Mouse (Mus musculus): ENCODE results near the gene Kcne2. TPM values are rescaled to one million over a fixed set of nuclear protein-coding genes. Genes with fewer than 3 reads are reported as not detected.
A peak's percentile ranks its signal among the peaks of the same experiment; 100 is the strongest.

The Kcne2 gene
- not detected in 2 replicates for polyA plus RNA-seq (2012; rRNA removed)

DNA sequence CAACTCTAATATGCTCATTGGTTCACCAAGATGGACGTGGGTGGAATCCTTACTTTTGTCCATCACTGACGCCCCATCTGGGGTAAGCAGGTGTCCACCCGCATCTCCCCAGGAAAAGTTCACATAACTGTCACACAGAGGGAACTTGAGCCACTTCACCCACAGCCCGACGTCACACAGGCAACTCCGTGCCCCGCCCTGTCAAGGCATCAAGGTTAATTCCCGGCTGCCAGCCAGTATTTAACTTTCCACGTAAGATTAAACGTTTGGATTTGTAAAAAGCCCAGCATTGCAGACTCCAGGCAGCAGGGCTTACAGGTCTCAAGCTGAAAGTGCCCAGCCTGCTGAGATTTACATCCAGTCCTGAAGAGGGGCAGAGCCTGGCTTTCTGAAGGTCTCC is at the start of gene Kcne2:
TSS of gene Kcne2 (plus strand) at position 289 of the 400 bp plus-strand sequence.
- WGBS = 27% methylated on average over 10 of the region's 10 CpGs

DNA sequence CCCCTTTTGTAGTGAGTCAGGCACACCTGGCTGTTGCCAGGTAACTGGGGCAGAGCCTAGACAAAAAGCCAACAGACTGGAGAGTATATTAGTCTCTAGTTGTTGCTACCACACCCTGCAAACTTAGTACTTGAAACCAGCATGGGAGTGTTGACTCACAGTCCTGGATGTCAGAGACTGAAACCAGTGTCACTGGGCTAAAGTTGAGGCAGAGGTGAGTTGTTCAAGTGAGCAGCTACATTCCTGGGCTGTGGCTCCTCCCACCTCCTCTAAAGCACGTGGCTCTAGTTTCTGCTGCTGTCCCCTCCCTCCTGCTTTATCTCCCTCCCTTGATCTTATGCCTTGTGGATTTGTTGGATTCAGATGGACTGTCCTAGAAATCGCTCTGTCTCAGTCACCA is 46.3 kb upstream of the Kcne2 start:
- DNase-seq (ENCODE audit: low read depth, low spot score) = no peak
- WGBS = 35% methylated on average over 2 of the region's 2 CpGs

More for the DNA sequence above, at the start of gene Kcne2:
- DNase-seq (ENCODE audit: low read depth, low spot score) = no peak

- 33% methylated on average over 2 of the region's 2 CpGs for WGBS
- no peak for DNase-seq (ENCODE audit: low read depth, low spot score)
Measured at GRCm38 (mm10) chr16:92246974-92247373, 45.2 kb upstream of the Kcne2 start.

- no peak for DNase-seq (ENCODE audit: low read depth, low spot score)
- WGBS = 64% methylated on average over 11 of the region's 11 CpGs
Measured at GRCm38 (mm10) chr16:92247700-92248099, 44.5 kb upstream of the Kcne2 start.

- DNase-seq (ENCODE audit: low read depth, low spot score) = no peak
- WGBS = 84% methylated on average over 3 of the region's 3 CpGs
Measured at GRCm38 (mm10) chr16:92249681-92250080, 42.5 kb upstream of the Kcne2 start.

- DNase-seq (ENCODE audit: low read depth, low spot score) = no peak
- WGBS = 67% methylated on average over 5 of the region's 5 CpGs
Measured at GRCm38 (mm10) chr16:92250452-92250851, 41.7 kb upstream of the Kcne2 start.

- 86% methylated on average over 3 of the region's 3 CpGs for WGBS
- DNase-seq (ENCODE audit: low read depth, low spot score) = no peak
Measured at GRCm38 (mm10) chr16:92254316-92254715, 37.9 kb upstream of the Kcne2 start.

DNA sequence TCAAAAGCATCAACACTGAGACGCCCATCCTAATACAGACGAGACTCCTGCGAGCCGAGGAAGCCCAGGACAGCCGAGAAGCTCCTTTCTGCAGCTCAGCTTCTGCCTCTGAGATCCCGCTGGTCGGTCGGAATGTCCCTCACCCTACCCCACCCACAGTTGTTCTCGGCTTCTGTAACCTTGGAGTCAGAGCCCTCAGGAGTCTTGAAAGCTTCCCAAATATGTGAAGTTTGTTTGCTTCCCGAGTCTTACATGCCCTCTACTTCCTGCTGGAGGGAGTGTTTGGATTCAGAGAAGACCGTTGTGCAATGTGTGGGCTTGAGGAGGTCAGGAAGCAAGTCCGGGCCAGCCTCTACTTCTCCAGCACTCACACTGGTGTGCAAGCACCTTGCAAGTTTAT is 24.3 kb upstream of the Kcne2 start:
- WGBS = 37% methylated on average over 12 of the region's 12 CpGs
- no peak for DNase-seq (ENCODE audit: low read depth, low spot score)

DNA sequence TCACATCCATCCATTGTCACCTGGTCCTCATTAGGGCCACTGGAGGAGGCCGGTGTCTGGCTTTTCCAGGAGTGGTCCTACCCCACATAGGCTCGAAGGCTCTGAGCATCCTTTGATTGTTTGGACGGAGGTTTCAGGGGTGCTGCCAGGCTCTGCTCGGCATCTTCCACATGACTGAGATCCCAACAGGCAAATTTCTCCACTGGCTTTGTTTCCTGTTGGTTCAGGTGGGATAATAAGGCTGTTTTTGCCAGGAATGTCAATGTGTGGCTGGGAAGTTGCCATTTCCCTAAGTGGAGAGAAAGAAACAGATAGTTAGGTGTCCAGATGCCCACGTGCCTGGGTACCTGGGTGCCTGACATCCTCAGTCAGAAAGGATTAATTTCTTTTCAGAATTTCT is 17.7 kb upstream of the Kcne2 start:
- WGBS = 85% methylated on average over 5 of the region's 5 CpGs
- no peak for DNase-seq (ENCODE audit: low read depth, low spot score)

DNA sequence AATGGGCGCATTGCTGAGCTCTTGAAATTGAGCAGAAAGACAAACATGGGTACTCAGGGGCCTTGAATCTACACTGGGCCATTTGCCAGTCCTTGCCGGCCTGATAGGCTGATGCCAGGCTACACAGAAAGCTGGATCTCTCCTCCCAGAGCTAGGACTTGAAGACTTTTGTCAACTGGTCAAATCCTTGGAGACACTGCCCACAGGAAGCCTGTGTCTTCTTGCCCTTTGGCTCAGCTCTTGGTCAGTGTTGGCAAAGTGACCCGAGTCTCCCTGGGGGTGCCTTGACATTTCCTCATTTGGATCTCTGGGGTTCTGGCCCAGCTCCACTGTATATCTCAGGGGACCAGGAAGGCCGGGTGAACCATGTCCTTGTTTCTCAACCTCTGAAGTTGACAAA is 16.7 kb upstream of the Kcne2 start:
- 70% methylated on average over 4 of the region's 4 CpGs for WGBS
- DNase-seq (ENCODE audit: low read depth, low spot score) = no peak

DNA sequence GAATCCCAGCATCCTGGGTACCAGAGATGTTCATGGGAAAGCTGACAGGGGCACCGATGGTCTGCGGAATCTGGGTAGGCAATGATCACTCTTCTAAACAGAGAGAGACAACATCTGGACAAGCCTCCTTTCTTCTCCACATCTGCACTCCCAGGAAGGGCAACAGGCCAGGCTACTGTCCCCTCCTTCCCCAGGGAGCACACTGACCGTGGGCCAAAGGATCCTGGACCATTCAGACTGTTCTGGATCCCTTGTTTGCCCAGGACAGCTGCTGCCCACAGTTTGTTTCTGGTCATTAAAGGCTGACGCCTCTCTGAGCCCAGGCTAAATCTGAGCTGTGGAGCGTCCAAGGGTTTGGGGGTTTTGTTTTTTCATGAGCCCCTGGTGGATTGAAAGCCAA is 9.5 kb upstream of the Kcne2 start:
- DNase-seq (ENCODE audit: low read depth, low spot score) = no peak
- 85% methylated on average over 5 of the region's 5 CpGs for WGBS

- WGBS = 42% methylated on average over 10 of the region's 10 CpGs
- DNase-seq (ENCODE audit: low read depth, low spot score) = no peak
Measured at GRCm38 (mm10) chr16:92285068-92285467, 7.1 kb upstream of the Kcne2 start.

DNA sequence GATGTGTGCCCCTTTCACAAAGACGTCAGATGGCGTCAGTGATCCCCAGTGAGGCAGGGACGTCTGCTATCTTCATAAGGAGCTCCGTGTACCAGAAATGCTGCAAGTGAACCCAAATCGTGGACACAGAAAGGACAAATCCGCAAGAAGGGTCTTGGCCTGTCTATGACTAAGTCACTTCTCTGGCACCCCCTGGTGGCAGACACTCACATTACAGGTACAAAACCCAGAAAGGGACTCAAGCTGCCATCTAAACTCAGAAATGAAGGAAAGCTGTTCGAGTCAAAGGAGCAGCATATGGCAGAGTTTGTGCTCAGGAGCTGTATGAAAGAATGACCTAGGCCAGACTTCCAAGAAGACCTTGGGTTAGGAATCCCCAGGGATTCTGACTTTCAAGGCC is 5.6 kb upstream of the Kcne2 start:
- 8% methylated on average over 7 of the region's 7 CpGs for WGBS
- peak; percentile 56 for DNase-seq (ENCODE audit: low read depth, low spot score)

DNA sequence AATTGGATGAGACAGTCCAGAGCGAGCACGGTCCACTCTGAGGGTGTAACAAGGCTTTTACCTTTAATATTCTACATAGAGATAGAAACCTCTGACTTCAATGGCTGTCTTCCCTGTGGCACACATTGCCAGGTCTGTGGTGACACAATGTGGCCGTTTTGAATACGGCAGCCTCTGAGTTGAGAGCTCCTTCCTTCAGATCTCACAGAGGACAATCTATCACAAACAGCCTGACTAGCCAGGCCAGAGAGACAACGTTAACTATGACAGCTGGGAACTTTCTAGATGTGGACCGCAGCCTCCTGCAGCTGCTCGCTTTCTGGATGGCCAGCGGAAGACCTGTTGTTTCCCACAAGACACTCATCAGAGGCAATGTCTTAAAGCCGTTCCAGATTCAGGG is 3.4 kb upstream of the Kcne2 start:
- DNase-seq (ENCODE audit: low read depth, low spot score) = no peak
- 77% methylated on average over 9 of the region's 9 CpGs for WGBS

GRCm38 (mm10) chr16:92290045-92290444 is 2.1 kb upstream of the Kcne2 start:
- no peak for DNase-seq (ENCODE audit: low read depth, low spot score)

GRCm38 (mm10) chr16:92294267-92294970 is 2.2 kb downstream of the Kcne2 start:
- DNase-seq (ENCODE audit: low read depth, low spot score) = no peak

DNA sequence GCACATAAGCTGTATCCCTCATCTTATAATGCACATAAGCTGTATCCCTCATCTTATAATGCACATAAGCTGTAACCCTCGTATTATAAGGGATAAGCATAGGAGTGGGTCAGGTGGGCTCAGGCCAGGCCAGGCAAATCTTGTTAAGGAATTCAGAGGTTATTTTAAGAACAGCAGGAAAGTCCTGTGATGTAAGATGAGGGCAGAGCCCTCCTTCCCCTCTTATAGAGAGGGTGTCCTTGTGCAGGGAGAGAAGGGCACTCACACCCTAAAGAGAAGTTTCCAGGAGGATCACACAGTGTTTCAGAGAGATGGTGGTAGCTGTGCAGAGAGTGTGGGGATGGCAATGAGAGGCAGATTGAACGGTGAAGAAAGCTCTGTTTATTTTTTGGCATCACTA is 3.1 kb downstream of the Kcne2 start:
- DNase-seq (ENCODE audit: low read depth, low spot score) = no peak
- WGBS = 73% methylated on average over 2 of the region's 2 CpGs

More at GRCm38 (mm10) chr16:92294267-92294970, 2.2 kb downstream of the Kcne2 start:
- 31% methylated on average over 12 of the region's 12 CpGs for WGBS

DNA sequence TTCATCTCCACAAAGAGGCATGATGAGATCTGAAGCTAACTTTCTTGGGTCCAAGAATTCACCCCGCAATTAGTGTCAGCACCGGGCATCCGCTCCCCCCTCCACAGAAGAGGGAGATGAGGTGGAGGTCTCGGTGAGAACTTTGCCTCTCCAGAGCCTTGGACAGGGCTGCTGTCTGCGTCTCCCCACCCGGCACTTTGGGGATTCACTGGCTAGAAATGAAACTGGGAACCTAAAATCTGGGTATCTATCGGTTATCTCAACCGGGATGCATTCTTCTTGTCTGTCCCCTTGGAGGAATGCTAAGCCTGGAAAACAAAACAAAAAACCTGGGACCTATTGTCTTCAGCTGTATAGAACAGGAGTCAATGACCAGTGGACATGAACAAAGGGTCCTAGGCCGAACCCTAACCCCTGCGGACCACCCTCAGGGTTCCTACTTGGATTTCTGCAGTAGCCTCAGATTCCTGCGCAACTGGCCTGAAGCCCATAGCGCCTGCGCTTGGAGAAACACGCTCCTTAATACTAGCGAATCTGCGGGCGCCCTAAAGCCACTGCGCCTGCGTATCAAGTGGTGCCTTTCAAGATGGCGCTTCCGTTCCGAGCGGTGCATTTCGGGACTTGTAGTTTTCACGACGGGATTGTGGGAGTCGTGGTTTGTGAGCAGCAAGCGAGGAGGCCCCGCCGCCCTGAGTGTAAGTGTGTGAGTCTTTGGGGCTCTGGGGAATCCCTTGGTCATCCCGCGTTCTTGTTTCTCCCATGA is 8.6 kb downstream of the Kcne2 start, which contains the start of gene Smim11:
TSS of gene Smim11 (plus strand) at position 638 of the 763 bp plus-strand sequence.
- peak; percentile 98 for DNase-seq (ENCODE audit: low read depth, low spot score)

GRCm38 (mm10) chr16:92301412-92301806 is 9.2 kb downstream of the Kcne2 start:
- WGBS = under 1% methylated on average over 12 of the region's 12 CpGs

More for the DNA sequence above, 8.6 kb downstream of the Kcne2 start, which contains the start of gene Smim11:
- 6% methylated on average over 32 of the region's 32 CpGs for WGBS

DNA sequence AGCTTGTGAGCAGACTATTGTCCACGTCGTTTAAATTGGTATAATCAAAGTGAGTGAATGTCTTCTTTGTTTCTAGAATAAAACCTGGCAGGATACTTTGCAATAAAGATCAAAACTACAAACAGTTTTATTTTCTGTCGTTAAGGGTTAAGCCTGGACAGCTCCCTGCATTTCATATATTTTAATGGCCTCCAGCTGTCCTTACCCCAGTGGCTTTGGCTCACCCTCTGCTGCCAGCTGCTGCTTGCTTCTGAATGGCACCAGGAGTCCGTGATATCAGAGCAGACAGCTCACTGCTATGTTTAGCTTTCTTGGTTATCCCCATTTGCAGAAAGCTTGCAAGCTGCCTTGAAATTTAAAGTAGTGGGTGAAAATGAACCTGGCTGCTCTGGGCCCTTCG is 9.8 kb downstream of the Kcne2 start:
- DNase-seq (ENCODE audit: low read depth, low spot score) = no peak

More at GRCm38 (mm10) chr16:92301412-92301806, 9.2 kb downstream of the Kcne2 start:
- DNase-seq (ENCODE audit: low read depth, low spot score) = no peak

GRCm38 (mm10) chr16:92302506-92302905 is 10.3 kb downstream of the Kcne2 start:
- WGBS = 44% methylated on average over 5 of the region's 5 CpGs
- no peak for DNase-seq (ENCODE audit: low read depth, low spot score)

More for the DNA sequence above, 9.8 kb downstream of the Kcne2 start:
- WGBS = 15% methylated on average over 5 of the region's 5 CpGs
